Mouse (Mus musculus): ENCODE measurements around the gene Dph3.
"Not testable (repeated sequence)": the region's sequence is repeated elsewhere in the genome, so short reads cannot be mapped to it uniquely, and the experiment has no call there.

The Dph3 gene

GRCm38 (mm10) chr14:32085486-32086201 is at the start of gene Dph3:
Dph3 (minus strand) TSS chr14:32085729.
- peak; percentile 98 for DNase-seq (ENCODE audit: low read depth)

- no peak for DNase-seq (ENCODE audit: low read depth)
These were observed 48.8 kb upstream of the Dph3 start for GRCm38 (mm10) chr14:32134293-32134692.

- DNase-seq (ENCODE audit: low read depth): no peak
These were observed 46.3 kb upstream of the Dph3 start for GRCm38 (mm10) chr14:32131836-32132235.

GRCm38 (mm10) chr14:32128409-32128808 is 42.9 kb upstream of the Dph3 start:
- no peak for DNase-seq (ENCODE audit: low read depth)

- not testable (repeated sequence) for DNase-seq (ENCODE audit: low read depth)
These were observed 39.7 kb upstream of the Dph3 start for GRCm38 (mm10) chr14:32125256-32125655.

GRCm38 (mm10) chr14:32124261-32124660 is 38.7 kb upstream of the Dph3 start:
- DNase-seq (ENCODE audit: low read depth): no peak

GRCm38 (mm10) chr14:32121920-32122315 is 36.4 kb upstream of the Dph3 start:
- peak; percentile 53 for DNase-seq (ENCODE audit: low read depth)

- no peak for DNase-seq (ENCODE audit: low read depth)
These were observed 35.7 kb upstream of the Dph3 start for GRCm38 (mm10) chr14:32120940-32121919.

- DNase-seq (ENCODE audit: low read depth): not testable (repeated sequence)
These were observed 26.6 kb upstream of the Dph3 start for GRCm38 (mm10) chr14:32112124-32112523.

GRCm38 (mm10) chr14:32106911-32107310 is 21.4 kb upstream of the Dph3 start:
- DNase-seq (ENCODE audit: low read depth): no peak

- DNase-seq (ENCODE audit: low read depth): no peak
These were observed 20.1 kb upstream of the Dph3 start for GRCm38 (mm10) chr14:32105663-32106062.

GRCm38 (mm10) chr14:32103556-32103955 is 18.0 kb upstream of the Dph3 start:
- DNase-seq (ENCODE audit: low read depth): no peak

GRCm38 (mm10) chr14:32098951-32099350 is 13.4 kb upstream of the Dph3 start:
- no peak for DNase-seq (ENCODE audit: low read depth)

GRCm38 (mm10) chr14:32097691-32098090 is 12.2 kb upstream of the Dph3 start:
- no peak for DNase-seq (ENCODE audit: low read depth)

GRCm38 (mm10) chr14:32096740-32097139 is 11.2 kb upstream of the Dph3 start:
- no peak for DNase-seq (ENCODE audit: low read depth)

- DNase-seq (ENCODE audit: low read depth): no peak
These were observed 10.1 kb upstream of the Dph3 start for GRCm38 (mm10) chr14:32095646-32096045.

GRCm38 (mm10) chr14:32093500-32094117 is 8.1 kb upstream of the Dph3 start:
- no peak for DNase-seq (ENCODE audit: low read depth)

GRCm38 (mm10) chr14:32093018-32093417 is 7.5 kb upstream of the Dph3 start:
- no peak for DNase-seq (ENCODE audit: low read depth)

GRCm38 (mm10) chr14:32091704-32092103 is 6.2 kb upstream of the Dph3 start:
- DNase-seq (ENCODE audit: low read depth): no peak

GRCm38 (mm10) chr14:32091124-32091523 is 5.6 kb upstream of the Dph3 start:
- DNase-seq (ENCODE audit: low read depth): no peak

GRCm38 (mm10) chr14:32087584-32088248 is 2.2 kb upstream of the Dph3 start:
- DNase-seq (ENCODE audit: low read depth): not testable (repeated sequence)

GRCm38 (mm10) chr14:32086226-32086625 is 697 bp upstream of the Dph3 start:
- peak; percentile 42 for DNase-seq (ENCODE audit: low read depth)
